Mouse (Mus musculus) cerebellum, adult 2 months (tissue): Measurements from ENCODE around the gene Nup160. TPM values are rescaled to one million over a fixed set of nuclear protein-coding genes. Genes with fewer than 3 reads are reported as not detected.

ENCODE experiments used
- DNase-seq, 2 experiments: peaks; one replicate each; pipeline ENCODE4 v3.0.0; 2021
- H3K27ac ChIP-seq: fragments of 200-500 bp; 2 replicates; pipeline ENCODE4 v1.5.1; 2012; ENCODE audit warnings: low read length, control low read depth, inconsistent platforms; ENCODE audit not compliant: insufficient read depth
- H3K27me3 ChIP-seq: fragments of 200-500 bp; 2 replicates; pipeline ENCODE4 v1.6.1; 2012; ENCODE audit warnings: inconsistent platforms, mild to moderate bottlenecking, low read length, moderate library complexity; ENCODE audit not compliant: control insufficient read depth, insufficient read depth
- H3K4me1 ChIP-seq: fragments of 200-500 bp; 2 replicates; pipeline ENCODE4 v1.6.1; 2011; ENCODE audit warnings: low read length; ENCODE audit not compliant: control insufficient read depth, insufficient read depth
- H3K4me3 ChIP-seq: fragments of 200-500 bp; replicated peaks from 2 replicates; pipeline ENCODE3; 2011; ENCODE audit warnings: mild to moderate bottlenecking, low read depth, low read length, control low read depth; ENCODE audit not compliant: insufficient read depth
- CTCF ChIP-seq: fragments of 200-500 bp; IDR thresholded peaks from 2 replicates; pipeline ENCODE4 v1.5.1; 2011; ENCODE audit warnings: low read depth, mild to moderate bottlenecking, control low read depth, low read length, moderate library complexity, borderline replicate concordance; ENCODE audit not compliant: insufficient read depth
- POLR2A ChIP-seq: fragments of 200-500 bp; IDR thresholded peaks from 2 replicates; pipeline ENCODE4 v1.6.1; 2011; ENCODE audit warnings: low read length, control low read depth, borderline replicate concordance; ENCODE audit not compliant: insufficient read depth
- WGBS: fragments of 180-500 bp; shearing (Covaris S2); methylation state at CpG from one replicate; pipeline ENCODE4 v1.1.7; 2018; 5-methylcytosine and 5-hydroxymethylcytosine counted together
- polyA plus RNA-seq: library from polyadenylated mRNA; depleted of rRNA; stranded (reverse); fragments of >200 nt; gene quantifications from 2 replicates; pipeline ENCODE4 v1.2.3, GENCODE M21; 2012; rRNA removed

Gene Nup160
- polyA plus RNA-seq, 1 experiment = 15.6 TPM

DNA sequence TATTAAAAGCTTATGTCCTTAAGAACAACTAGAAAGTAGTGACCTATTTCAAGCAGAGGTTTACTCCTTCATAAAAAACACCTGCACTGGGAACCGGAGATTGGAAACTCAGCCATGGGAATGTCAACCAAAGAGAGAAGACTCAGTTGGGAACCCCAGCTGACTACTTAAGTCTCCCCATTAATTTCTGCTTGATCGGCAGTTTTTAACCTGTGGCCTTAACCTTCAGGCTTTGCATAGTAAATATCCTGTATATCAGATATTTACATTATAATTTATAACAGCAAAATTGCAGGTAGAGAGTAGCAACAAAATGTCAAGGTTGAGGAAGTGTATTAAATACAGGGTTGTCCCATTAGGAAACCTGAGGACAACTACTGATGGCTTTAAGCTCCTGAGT, 76.5 kb downstream of the Nup160 start:
- WGBS = 89% methylated on average over 2 of the region's 2 CpGs
- H3K4me3 ChIP-seq = no peak overlapping the region
- H3K4me1 ChIP-seq = no peaks in the 10 kb centered on the region
- H3K27ac ChIP-seq = no peak overlapping the region
- DNase-seq = no peak
- no peaks in the 10 kb centered on the region for H3K27me3 ChIP-seq
- TF ChIP-seq CTCF = no peak
- no peak for TF ChIP-seq POLR2A

DNA sequence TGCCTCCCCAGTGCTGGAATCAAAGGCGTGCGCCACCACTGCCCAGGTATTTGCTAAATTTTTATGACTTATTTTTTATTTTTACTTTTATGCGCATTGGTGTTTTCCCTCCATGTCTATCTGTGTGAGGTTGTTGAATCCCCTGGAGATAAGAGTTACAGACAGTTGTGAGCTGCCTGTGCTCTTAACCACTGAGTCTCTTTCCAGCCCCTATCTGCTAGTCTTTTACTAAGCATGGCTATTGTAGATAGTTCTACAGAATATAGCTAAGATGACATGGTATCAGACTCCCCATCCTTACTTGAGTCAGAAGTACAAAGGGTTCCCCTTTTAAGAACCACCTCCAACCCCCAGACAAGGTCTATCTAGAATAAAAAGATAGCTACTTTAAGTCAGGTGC, 77.2 kb downstream of the Nup160 start:
- Histone ChIP-seq H3K27me3 (no peaks in the 10 kb centered on the region), H3K4me3 (no peak overlapping the region), H3K27ac (no peak overlapping the region), H3K4me1 (no peaks in the 10 kb centered on the region)
- 98% methylated on average over 3 of the region's 3 CpGs for WGBS
- no peak for DNase-seq
- no peak for TF ChIP-seq CTCF
- no peak for TF ChIP-seq POLR2A

DNA sequence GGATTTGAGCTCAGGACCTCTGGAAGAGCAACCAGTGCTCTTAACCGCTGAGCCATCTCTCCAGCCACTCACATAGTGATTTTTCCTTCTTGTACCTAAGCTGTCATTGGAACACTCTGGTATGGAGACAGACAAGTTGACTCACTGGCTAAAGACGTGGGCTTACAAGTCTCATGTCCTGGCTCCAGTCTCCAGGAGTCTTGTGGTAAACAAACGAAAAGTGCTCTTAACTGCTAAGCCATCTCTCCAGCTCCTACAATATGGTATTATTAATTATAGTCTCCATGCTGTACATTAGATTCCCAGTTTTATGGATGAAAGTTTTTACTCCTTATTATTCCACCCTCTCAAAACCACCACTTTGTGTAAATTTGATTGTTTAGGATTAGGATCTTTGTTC, 88.1 kb downstream of the Nup160 start:
- WGBS = 85% methylated on average over 3 of the region's 3 CpGs
- no peak for DNase-seq
- TF ChIP-seq POLR2A = no peak
- no peak for TF ChIP-seq CTCF
- no peak overlapping the region for H3K4me3 ChIP-seq
- no peaks in the 10 kb centered on the region for H3K27me3 ChIP-seq
- H3K27ac ChIP-seq = no peak overlapping the region
- no peaks in the 10 kb centered on the region for H3K4me1 ChIP-seq

DNA sequence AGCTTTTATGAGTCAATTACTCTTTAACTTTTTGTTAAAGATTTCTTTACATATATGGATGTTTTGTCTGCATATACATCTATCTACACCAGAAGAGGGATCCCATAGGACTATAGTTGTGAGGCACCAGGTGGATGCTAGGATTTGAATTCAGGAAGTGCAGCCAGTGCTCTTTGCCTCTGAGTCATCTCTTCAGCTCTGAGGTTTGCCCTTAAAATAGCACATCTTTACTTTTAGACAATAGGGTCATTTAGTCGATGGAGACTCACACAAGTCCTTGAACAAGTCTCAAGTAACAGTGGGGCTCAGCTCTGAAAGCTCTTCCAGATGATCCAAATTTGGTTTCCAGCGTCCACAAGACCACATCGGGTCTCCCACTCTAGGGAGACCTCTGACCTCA, 104.3 kb downstream of the Nup160 start:
- TF ChIP-seq POLR2A (no peak), CTCF (no peak)
- no peaks in the 10 kb centered on the region for H3K4me1 ChIP-seq
- H3K4me3 ChIP-seq = no peak overlapping the region
- H3K27ac ChIP-seq = no peak overlapping the region
- WGBS = 47% methylated on average over 3 of the region's 3 CpGs
- H3K27me3 ChIP-seq = no peaks in the 10 kb centered on the region
- no peak for DNase-seq

GRCm38 (mm10) chr2:90781938-90782337, 104.9 kb downstream of the Nup160 start:
- no peak for DNase-seq
- WGBS = 52% methylated on average over 2 of the region's 2 CpGs
- Histone ChIP-seq H3K27me3 (no peaks in the 10 kb centered on the region), H3K27ac (no peak overlapping the region), H3K4me1 (no peaks in the 10 kb centered on the region), H3K4me3 (no peak overlapping the region)
- TF ChIP-seq POLR2A = no peak
- TF ChIP-seq CTCF = no peak

GRCm38 (mm10) chr2:90782458-90782857, 105.4 kb downstream of the Nup160 start, which contains the start of gene Agbl2:
Gene Agbl2 (plus strand): TSS chr2:90782727.
- Histone ChIP-seq H3K27me3 (no peaks in the 10 kb centered on the region), H3K27ac (peak within 1 kb of the TSS; percentile 54), H3K4me1 (no peaks in the 10 kb centered on the region), H3K4me3 (peak within 1 kb of the TSS; percentile 72)
- TF ChIP-seq CTCF (no peak), POLR2A (no peak)
- peak; percentile 42 to 49 for DNase-seq
- 12% methylated on average over 11 of the region's 11 CpGs for WGBS

DNA sequence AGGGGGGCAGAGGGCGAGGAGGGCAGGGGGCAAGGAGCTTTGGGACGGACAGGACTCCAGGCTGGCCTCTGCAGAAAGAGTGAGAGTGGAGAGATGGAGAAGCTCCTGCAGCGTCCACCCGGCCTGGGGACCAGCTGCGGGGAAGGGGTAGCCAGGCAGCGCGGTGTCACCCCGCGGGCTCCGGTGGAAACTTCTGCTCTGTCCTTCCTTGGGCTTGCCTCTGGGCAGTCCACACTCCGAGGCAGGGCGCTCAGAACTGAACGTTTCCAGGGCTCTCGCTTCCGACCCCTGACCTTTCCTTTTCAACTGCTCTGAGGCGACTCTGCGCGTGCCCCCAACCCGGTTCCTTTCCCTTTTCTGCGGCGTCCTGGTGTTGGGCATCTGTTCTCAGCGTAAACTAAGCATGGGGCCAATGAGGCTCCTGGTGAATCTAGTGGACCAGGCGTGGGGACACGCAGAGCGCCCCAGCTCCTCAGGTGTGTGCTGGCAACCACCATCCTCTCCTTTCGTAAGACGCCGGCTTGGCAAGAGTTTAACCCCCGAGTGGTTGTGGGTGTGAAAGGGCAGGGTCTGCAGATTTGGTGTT, 106.0 kb downstream of the Nup160 start:
- peak; percentile 46 to 62 for DNase-seq
- WGBS = 4% methylated on average over 29 of the region's 29 CpGs
- H3K27ac ChIP-seq = peak overlapping the region; percentile 54
- TF ChIP-seq POLR2A (0 out of 2 replicates have a peak, but pooled peaks have one; percentile 9), CTCF (no peak)
- H3K4me3 ChIP-seq = peak overlapping the region; percentile 72
- no peaks in the 10 kb centered on the region for H3K4me1 ChIP-seq
- no peaks in the 10 kb centered on the region for H3K27me3 ChIP-seq

Other genes with a start within 250 kb of the Nup160 start
- gene Ptprj, start 96.6 kb upstream of the Nup160 start, polyA plus RNA-seq = 25.6 and 26.6 TPM in 2 replicates
- gene Fnbp4, start 68.2 kb downstream of the Nup160 start, polyA plus RNA-seq = 98.4 and 105 TPM in 2 replicates
- gene Agbl2, start 105.5 kb downstream of the Nup160 start, polyA plus RNA-seq = 6.7 and 8.1 TPM in 2 replicates
- gene Mtch2, start 169.9 kb downstream of the Nup160 start, polyA plus RNA-seq = 245 and 249 TPM in 2 replicates
- 234 and 254 TPM in 2 replicates for gene C1qtnf4, start 208.6 kb downstream of the Nup160 start, polyA plus RNA-seq
- 33.1 and 33.7 TPM in 2 replicates for gene Kbtbd4, start 227.5 kb downstream of the Nup160 start, polyA plus RNA-seq
- 278 and 280 TPM in 2 replicates for gene Ndufs3, start 227.6 kb downstream of the Nup160 start, polyA plus RNA-seq